Mouse (Mus musculus) kidney, adult 2 months (tissue): ENCODE measurements around the gene Slc45a1. TPM values are rescaled to one million over a fixed set of nuclear protein-coding genes. Genes with fewer than 3 reads are reported as not detected.

ENCODE experiments used
- DNase-seq: peaks from one replicate; pipeline ENCODE4 v3.0.0; 2021
- H3K27ac ChIP-seq: fragments of 200-500 bp; 2 replicates; pipeline ENCODE4 v1.5.1; 2012; ENCODE audit warnings: low read depth, low read length, control low read depth, inconsistent platforms; ENCODE audit not compliant: insufficient read depth
- H3K27me3 ChIP-seq: fragments of 200-500 bp; replicated peaks from 2 replicates; pipeline ENCODE4 v1.6.1; 2012; ENCODE audit warnings: mild to moderate bottlenecking, moderate library complexity, low read length, inconsistent platforms; ENCODE audit not compliant: control insufficient read depth, insufficient read depth
- H3K36me3 ChIP-seq: fragments of 200-500 bp; 2 replicates; pipeline ENCODE4 v1.6.1; 2012; ENCODE audit warnings: mild to moderate bottlenecking, moderate library complexity, low read length, inconsistent platforms; ENCODE audit not compliant: control insufficient read depth, insufficient read depth
- H3K4me1 ChIP-seq: fragments of 200-500 bp; 2 replicates; pipeline ENCODE4 v1.6.1; 2011; ENCODE audit warnings: low read length; ENCODE audit not compliant: control insufficient read depth, insufficient read depth
- H3K4me3 ChIP-seq: fragments of 200-500 bp; 2 replicates; pipeline ENCODE4 v1.5.1; 2011; ENCODE audit warnings: mild to moderate bottlenecking, low read depth, low read length, control low read depth; ENCODE audit not compliant: insufficient read depth
- CTCF ChIP-seq: fragments of 200-500 bp; conservative IDR thresholded peaks from 2 replicates; pipeline ENCODE4 v1.5.1; 2011; ENCODE audit warnings: low read depth, mild to moderate bottlenecking, control low read depth, low read length, moderate library complexity, mixed read lengths; ENCODE audit not compliant: insufficient read depth, insufficient read length
- POLR2A ChIP-seq: fragments of 200-500 bp; IDR thresholded peaks from one replicate; pipeline ENCODE4 v1.6.1; 2011; ENCODE audit warnings: low read depth, low read length, control low read depth
- WGBS: fragments of 180-500 bp; shearing (Covaris S2); methylation state at CpG from one replicate; pipeline ENCODE4 v1.1.7; 2018; 5-methylcytosine and 5-hydroxymethylcytosine counted together
- polyA plus RNA-seq: library from polyadenylated mRNA; depleted of rRNA; stranded (reverse); fragments of >200 nt; gene quantifications from 2 replicates; pipeline ENCODE4 v1.2.3, GENCODE M21; 2012

Slc45a1 gene
- polyA plus RNA-seq, 1 experiment, result 0.17 TPM

GRCm38 (mm10) chr4:150619011-150619410, 33.0 kb downstream of the Slc45a1 start:
- no peaks in the 10 kb centered on the region for H3K4me1 ChIP-seq
- H3K27ac ChIP-seq, result no peak overlapping the region
- H3K27me3 ChIP-seq, result no peaks in the 10 kb centered on the region
- no peak for TF ChIP-seq CTCF
- 73% methylated on average over 7 of the region's 7 CpGs for WGBS
- peaks cover 12% of the 10 kb centered on the region for H3K36me3 ChIP-seq
- no peak overlapping the region for H3K4me3 ChIP-seq
- no peak for DNase-seq

- H3K27ac ChIP-seq, result no peak overlapping the region
- no peak for DNase-seq
- no peaks in the 10 kb centered on the region for H3K4me1 ChIP-seq
- H3K4me3 ChIP-seq, result no peak overlapping the region
- no peaks in the 10 kb centered on the region for H3K27me3 ChIP-seq
- TF ChIP-seq POLR2A (no peak), CTCF (no peak)
- peaks cover 12% of the 10 kb centered on the region for H3K36me3 ChIP-seq
- WGBS, result 94% methylated on average over 20 of the region's 20 CpGs
These were observed 35.1 kb downstream of the Slc45a1 start for GRCm38 (mm10) chr4:150616841-150617240.

- H3K27me3 ChIP-seq, result no peaks in the 10 kb centered on the region
- TF ChIP-seq CTCF (no peak), POLR2A (no peak)
- WGBS, result 33% methylated on average over 13 of the region's 13 CpGs
- no peak overlapping the region for H3K27ac ChIP-seq
- no peaks in the 10 kb centered on the region for H3K4me1 ChIP-seq
- H3K4me3 ChIP-seq, result no peak overlapping the region
- peak; percentile 82 for DNase-seq
- peaks cover 12% of the 10 kb centered on the region for H3K36me3 ChIP-seq
These were observed 35.9 kb downstream of the Slc45a1 start for GRCm38 (mm10) chr4:150616029-150616420.

DNA sequence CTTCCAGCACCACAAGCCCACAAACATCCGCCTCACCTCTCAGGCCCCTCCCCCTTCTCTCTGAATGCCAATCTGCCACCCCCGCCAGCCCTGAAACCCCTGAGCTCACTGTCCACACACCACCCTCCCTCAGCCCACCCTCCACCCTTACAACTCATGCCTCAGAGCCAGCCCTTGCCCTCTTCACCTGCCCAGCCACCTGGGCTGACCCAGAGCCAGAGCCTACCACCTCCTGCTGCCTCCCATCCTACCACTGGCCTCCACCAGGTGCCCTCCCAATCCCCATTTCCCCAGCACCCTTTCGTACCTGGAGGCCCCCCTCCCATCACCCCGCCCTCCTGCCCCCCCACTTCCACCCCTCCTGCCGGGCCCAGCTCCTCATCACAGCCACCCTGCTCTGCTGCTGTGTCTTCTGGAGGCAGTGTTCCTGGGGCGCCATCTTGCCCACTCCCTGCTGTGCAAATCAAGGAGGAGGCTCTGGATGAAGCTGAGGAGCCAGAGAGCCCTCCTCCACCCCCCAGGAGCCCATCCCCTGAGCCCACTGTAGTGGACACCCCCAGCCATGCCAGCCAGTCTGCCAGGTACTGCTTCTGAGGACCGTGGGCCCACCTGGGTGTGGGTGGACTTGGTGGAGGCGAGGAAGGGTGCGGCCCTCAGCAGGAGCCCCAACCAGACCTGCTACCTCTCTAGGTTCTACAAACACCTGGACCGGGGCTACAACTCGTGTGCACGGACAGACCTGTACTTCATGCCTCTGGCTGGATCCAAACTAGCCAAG, 36.5 kb downstream of the Slc45a1 start:
- DNase-seq, result no peak
- peaks cover 12% of the 10 kb centered on the region for H3K36me3 ChIP-seq
- TF ChIP-seq CTCF, result no peak
- TF ChIP-seq POLR2A, result no peak
- H3K27ac ChIP-seq, result no peak overlapping the region
- H3K4me3 ChIP-seq, result no peak overlapping the region
- 71% methylated on average over 12 of the region's 12 CpGs for WGBS
- H3K27me3 ChIP-seq, result no peaks in the 10 kb centered on the region
- no peaks in the 10 kb centered on the region for H3K4me1 ChIP-seq

DNA sequence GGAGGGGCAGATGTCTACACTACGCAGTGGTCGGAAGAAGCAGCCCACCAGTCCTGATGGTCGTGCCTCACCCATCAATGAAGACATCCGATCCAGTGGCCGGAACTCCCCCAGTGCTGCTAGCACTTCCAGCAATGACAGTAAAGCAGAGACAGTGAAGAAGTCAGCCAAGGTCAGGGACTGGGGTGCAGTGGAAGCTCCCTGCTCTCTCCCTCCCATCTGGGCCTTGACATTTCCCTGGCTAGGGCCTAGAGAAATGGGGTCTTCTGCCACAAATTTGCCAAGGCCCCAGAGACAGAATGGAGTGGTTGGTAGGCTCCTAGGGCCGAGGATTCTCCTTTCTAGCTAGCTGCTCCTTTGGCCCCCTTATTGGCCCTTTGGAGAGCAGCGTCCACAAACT, 38.3 kb downstream of the Slc45a1 start:
- no peak for DNase-seq
- Histone ChIP-seq H3K4me3 (no peak overlapping the region), H3K27me3 (no peaks in the 10 kb centered on the region), H3K27ac (no peak overlapping the region), H3K4me1 (no peaks in the 10 kb centered on the region), H3K36me3 (peaks cover 12% of the 10 kb centered on the region)
- TF ChIP-seq CTCF (no peak), POLR2A (no peak)
- WGBS, result 80% methylated on average over 7 of the region's 7 CpGs

GRCm38 (mm10) chr4:150608670-150609069, 43.3 kb downstream of the Slc45a1 start:
- WGBS, result 91% methylated on average over 3 of the region's 3 CpGs
- no peak for TF ChIP-seq CTCF
- TF ChIP-seq POLR2A, result no peak
- H3K27ac ChIP-seq, result no peak overlapping the region
- no peak overlapping the region for H3K4me3 ChIP-seq
- DNase-seq, result no peak
- H3K27me3 ChIP-seq, result no peaks in the 10 kb centered on the region
- H3K4me1 ChIP-seq, result peaks cover 10% of the 10 kb centered on the region; the same call in 1 of the 2 replicates
- no peaks in the 10 kb centered on the region; the same call in 1 of the 2 replicates for H3K36me3 ChIP-seq

GRCm38 (mm10) chr4:150606449-150607161, 45.4 kb downstream of the Slc45a1 start:
- no peak overlapping the region for H3K4me3 ChIP-seq
- H3K27ac ChIP-seq, result no peak overlapping the region
- H3K36me3 ChIP-seq, result no peaks in the 10 kb centered on the region; the same call in 1 of the 2 replicates
- peaks cover 10% of the 10 kb centered on the region; the same call in 1 of the 2 replicates for H3K4me1 ChIP-seq
- H3K27me3 ChIP-seq, result no peaks in the 10 kb centered on the region
- WGBS, result 40% methylated on average over 3 of the region's 3 CpGs
- no peak; the same call in 1 of the 2 replicates for TF ChIP-seq CTCF
- TF ChIP-seq POLR2A, result no peak
- DNase-seq, result no peak
